Mouse (Mus musculus): ENCODE measurements around the gene Lims1.

Gene Lims1

GRCm38 (mm10) chr10:58350600-58350999 lies 27.3 kb downstream of the Lims1 start:
- no peak for DNase-seq (ENCODE audit: low spot score in 2 of 2)

GRCm38 (mm10) chr10:58351670-58352069 lies 28.4 kb downstream of the Lims1 start:
- no peak for DNase-seq (ENCODE audit: low spot score in 2 of 2)

GRCm38 (mm10) chr10:58352364-58352763 lies 29.1 kb downstream of the Lims1 start:
- no peak for DNase-seq (ENCODE audit: low spot score in 2 of 2)

- DNase-seq (ENCODE audit: low spot score in 2 of 2), result peak in 1 of 2 experiments; percentile 19
Measured at GRCm38 (mm10) chr10:58354561-58354960, 31.3 kb downstream of the Lims1 start.

- DNase-seq (ENCODE audit: low spot score in 2 of 2), result no peak
Measured at GRCm38 (mm10) chr10:58356460-58356859, 33.2 kb downstream of the Lims1 start.

GRCm38 (mm10) chr10:58359123-58359522 lies 35.9 kb downstream of the Lims1 start:
- DNase-seq (ENCODE audit: low spot score in 2 of 2), result peak; percentile 24 to 35

GRCm38 (mm10) chr10:58359952-58360351 lies 36.7 kb downstream of the Lims1 start:
- no peak for DNase-seq (ENCODE audit: low spot score in 2 of 2)

GRCm38 (mm10) chr10:58362745-58363144 lies 39.5 kb downstream of the Lims1 start:
- no peak for DNase-seq (ENCODE audit: low spot score in 2 of 2)

GRCm38 (mm10) chr10:58364770-58365515 lies 41.7 kb downstream of the Lims1 start:
- no peak for DNase-seq (ENCODE audit: low spot score in 2 of 2)

GRCm38 (mm10) chr10:58368791-58369706 lies 45.8 kb downstream of the Lims1 start:
- DNase-seq (ENCODE audit: low spot score in 2 of 2), result no peak

GRCm38 (mm10) chr10:58369707-58370093 lies 46.4 kb downstream of the Lims1 start:
- no peak for DNase-seq (ENCODE audit: low spot score in 2 of 2)

GRCm38 (mm10) chr10:58370143-58370542 lies 46.9 kb downstream of the Lims1 start:
- no peak for DNase-seq (ENCODE audit: low spot score in 2 of 2)

- DNase-seq (ENCODE audit: low spot score in 2 of 2), result no peak
Measured at GRCm38 (mm10) chr10:58370559-58370958, 47.3 kb downstream of the Lims1 start.

GRCm38 (mm10) chr10:58371279-58371842 lies 48.1 kb downstream of the Lims1 start:
- DNase-seq (ENCODE audit: low spot score in 2 of 2), result peak; percentile 39 to 50

GRCm38 (mm10) chr10:58372430-58373030 lies 49.3 kb downstream of the Lims1 start:
- DNase-seq (ENCODE audit: low spot score in 2 of 2), result no peak

- no peak for DNase-seq (ENCODE audit: low spot score in 2 of 2)
Measured at GRCm38 (mm10) chr10:58373829-58374228, 50.6 kb downstream of the Lims1 start.

- DNase-seq (ENCODE audit: low spot score in 2 of 2), result peak; percentile 32 to 54
Measured at GRCm38 (mm10) chr10:58377592-58378197, 54.4 kb downstream of the Lims1 start.

- no peak for DNase-seq (ENCODE audit: low spot score in 2 of 2)
Measured at GRCm38 (mm10) chr10:58378380-58378779, 55.1 kb downstream of the Lims1 start.

- no peak for DNase-seq (ENCODE audit: low spot score in 2 of 2)
Measured at GRCm38 (mm10) chr10:58379699-58380098, 56.4 kb downstream of the Lims1 start.

GRCm38 (mm10) chr10:58381904-58382303 lies 58.6 kb downstream of the Lims1 start:
- no peak for DNase-seq (ENCODE audit: low spot score in 2 of 2)

- no peak for DNase-seq (ENCODE audit: low spot score in 2 of 2)
Measured at GRCm38 (mm10) chr10:58382621-58383101, 59.4 kb downstream of the Lims1 start.
